9 mouse cellular contexts compared by ENCODE assay signal in genomic region chr7:27576914-27577313, GRCm38 (mm10). TPM values are rescaled to one million over a fixed set of nuclear protein-coding genes. Genes with fewer than 3 reads are reported as not detected.
DNase-seq lines count a peak whose midpoint lies in the region; ATAC-seq and TF ChIP-seq lines count a peak whose summit lies in the region.
"Had no signal": no experiment of that assay in that cellular context is flagged by ENCODE, and none has a peak within 500 bp of the region (broad histone marks: within the 10 kb centered on the region; RNA-seq: fewer than 3 reads in every experiment).

No protein-coding gene starts in this region.

- peak; percentile 61 for TF ChIP-seq CTCF in forebrain, postnatal 0 days (IDR thresholded peaks at IDR 0.05; ENCODE audit: low read depth)

- no peak overlapping the region for H3K4me2 ChIP-seq in forebrain, postnatal 0 days (ENCODE audit: low read depth)
- H3K4me2 ChIP-seq in forebrain, embryonic 15.5 days (replicated peaks): no peak overlapping the region
- H3K4me2 ChIP-seq in neural tube, embryonic 15.5 days: no peak overlapping the region

- H3K9me3 ChIP-seq in forebrain, postnatal 0 days (ENCODE audit: low read length): no peaks in the 10 kb centered on the region
- H3K9me3 ChIP-seq in forebrain, embryonic 15.5 days: no peaks in the 10 kb centered on the region
- no peaks in the 10 kb centered on the region for H3K9me3 ChIP-seq in limb, embryonic 10.5 days (replicated peaks)
- H3K9me3 ChIP-seq in neural tube, embryonic 15.5 days (replicated peaks): no peaks in the 10 kb centered on the region

- ATAC-seq in forebrain, postnatal 0 days: no peak
- ATAC-seq in forebrain, embryonic 15.5 days (replicated peaks): no peak
- ATAC-seq in common myeloid progenitor, adult 5-6 weeks (replicated peaks; ENCODE audit: low read depth, poor library complexity, severe bottlenecking): peak; percentile 76
- peak; percentile 73 for ATAC-seq in neutrophil, adult 5-6 weeks (ENCODE audit: extremely low read depth, insufficient number of reproducible peaks, low FRiP score, poor library complexity, severe bottlenecking)
- ATAC-seq in neural tube, embryonic 15.5 days (ENCODE audit: low FRiP score): no peak

- H3K4me3 ChIP-seq in forebrain, postnatal 0 days (ENCODE audit: low read depth, low read length): no peak overlapping the region
- H3K4me3 ChIP-seq in forebrain, embryonic 15.5 days: no peak overlapping the region
- H3K4me3 ChIP-seq in limb, embryonic 10.5 days: no peak overlapping the region
- no peak overlapping the region for H3K4me3 ChIP-seq in neural tube, embryonic 15.5 days (replicated peaks)
- H3K4me3 ChIP-seq: myocyte had no signal

- H3K9ac ChIP-seq in forebrain, postnatal 0 days: no peak overlapping the region
- no peak overlapping the region for H3K9ac ChIP-seq in forebrain, embryonic 15.5 days (replicated peaks)
- H3K9ac ChIP-seq in neural tube, embryonic 15.5 days (replicated peaks): no peak overlapping the region

- WGBS in forebrain, postnatal 0 days: 65% methylated on average over 6 of the region's 6 CpGs
- WGBS in forebrain, embryonic 15.5 days: 80% methylated on average over 6 of the region's 6 CpGs
- WGBS in limb, embryonic 10.5 days: 67% methylated on average over 6 of the region's 6 CpGs
- WGBS in neural tube, embryonic 15.5 days: 68% methylated on average over 6 of the region's 6 CpGs

- peak; percentile 20 for DNase-seq in forebrain, postnatal 0 days
- DNase-seq in right cerebral cortex, postnatal 14 days: peak; percentile 50
- DNase-seq in right cerebral cortex, postnatal 25 days: no peak
- DNase-seq in limb, embryonic 10.5 days (ENCODE audit: low spot score): peak; percentile 37

- H3K27me3 ChIP-seq in forebrain, postnatal 0 days (ENCODE audit: insufficient read depth, low read length): no peaks in the 10 kb centered on the region
- H3K27me3 ChIP-seq in forebrain, embryonic 15.5 days: no peaks in the 10 kb centered on the region
- H3K27me3 ChIP-seq in limb, embryonic 10.5 days (ENCODE audit: low read depth, poor library complexity, severe bottlenecking): no peaks in the 10 kb centered on the region
- no peaks in the 10 kb centered on the region for H3K27me3 ChIP-seq in neural tube, embryonic 15.5 days (replicated peaks)

- no peaks in the 10 kb centered on the region for H3K4me1 ChIP-seq in forebrain, postnatal 0 days (ENCODE audit: insufficient read depth)
- no peaks in the 10 kb centered on the region for H3K4me1 ChIP-seq in forebrain, embryonic 15.5 days
- H3K4me1 ChIP-seq in limb, embryonic 10.5 days: no peaks in the 10 kb centered on the region
- H3K4me1 ChIP-seq in neural tube, embryonic 15.5 days: no peaks in the 10 kb centered on the region

- no peak overlapping the region for H3K27ac ChIP-seq in forebrain, postnatal 0 days (ENCODE audit: low read depth, low read length)
- H3K27ac ChIP-seq in forebrain, embryonic 15.5 days (replicated peaks): no peak overlapping the region
- no peak overlapping the region for H3K27ac ChIP-seq in limb, embryonic 10.5 days
- no peak overlapping the region for H3K27ac ChIP-seq in neural tube, embryonic 15.5 days (replicated peaks)

- peaks cover 83% of the 10 kb centered on the region for H3K36me3 ChIP-seq in forebrain, postnatal 0 days (ENCODE audit: insufficient read depth)
- H3K36me3 ChIP-seq in forebrain, embryonic 15.5 days: peaks cover 80% of the 10 kb centered on the region
- H3K36me3 ChIP-seq in limb, embryonic 10.5 days: peaks cover 92% of the 10 kb centered on the region
- H3K36me3 ChIP-seq in neural tube, embryonic 15.5 days: peaks cover 78% of the 10 kb centered on the region

RNA-seq across cellular contexts. Expression of gene Akt2, which starts 14.4 kb away (rescaled TPM):
- total RNA-seq in forebrain, postnatal 0 days (2014; rRNA removed): 61.1 and 64.2 TPM in 2 replicates
- polyA plus RNA-seq in forebrain, postnatal 0 days (2015; fragmentation: Nextera tagmentation; extraction: Ambion mirVana): 53.7 and 53.9 TPM in 2 replicates
- 94.2 and 97.1 TPM in 2 replicates for polyA plus RNA-seq in forebrain, embryonic 15.5 days (2015; fragmentation: Nextera tagmentation; extraction: Ambion mirVana)
- 43.7 and 49.5 TPM in 2 replicates for total RNA-seq in common myeloid progenitor, adult 5-6 weeks (2017)
- polyA plus RNA-seq in limb, embryonic 10.5 days (2016; fragmentation: Nextera tagmentation; extraction: Ambion mirVana): 91.3 and 95.0 TPM in 2 replicates
- 175 and 194 TPM in 2 replicates for total RNA-seq in neutrophil, adult 5-6 weeks (2017)
- 52.0 and 59.7 TPM in 2 replicates for polyA plus RNA-seq in neural tube, embryonic 15.5 days (2015; fragmentation: Nextera tagmentation; extraction: Ambion mirVana)

RNA-seq across cellular contexts. Expression of gene 2310022A10Rik, which starts 23.9 kb away (rescaled TPM):
- 7.5 and 8.7 TPM in 2 replicates for total RNA-seq in forebrain, postnatal 0 days (2014; rRNA removed)
- 26.3 and 28.1 TPM in 2 replicates for polyA plus RNA-seq in forebrain, postnatal 0 days (2015; fragmentation: Nextera tagmentation; extraction: Ambion mirVana)
- 36.9 and 38.9 TPM in 2 replicates for polyA plus RNA-seq in forebrain, embryonic 15.5 days (2015; fragmentation: Nextera tagmentation; extraction: Ambion mirVana)
- total RNA-seq in common myeloid progenitor, adult 5-6 weeks (2017): 15.0 and 18.0 TPM in 2 replicates
- 40.8 and 41.2 TPM in 2 replicates for polyA plus RNA-seq in limb, embryonic 10.5 days (2016; fragmentation: Nextera tagmentation; extraction: Ambion mirVana)
- total RNA-seq in neutrophil, adult 5-6 weeks (2017): 7.0 and 8.7 TPM in 2 replicates
- polyA plus RNA-seq in neural tube, embryonic 15.5 days (2015; fragmentation: Nextera tagmentation; extraction: Ambion mirVana): 32.6 and 33.9 TPM in 2 replicates

RNA-seq across cellular contexts. Expression of gene Pld3, which starts 23.9 kb away (rescaled TPM):
- total RNA-seq in forebrain, postnatal 0 days (2014; rRNA removed): 144 and 219 TPM in 2 replicates
- polyA plus RNA-seq in forebrain, postnatal 0 days (2015; fragmentation: Nextera tagmentation; extraction: Ambion mirVana): 205 and 246 TPM in 2 replicates
- 95.7 and 106 TPM in 2 replicates for polyA plus RNA-seq in forebrain, embryonic 15.5 days (2015; fragmentation: Nextera tagmentation; extraction: Ambion mirVana)
- total RNA-seq in common myeloid progenitor, adult 5-6 weeks (2017): 5.5 and 6.0 TPM in 2 replicates
- polyA plus RNA-seq in limb, embryonic 10.5 days (2016; fragmentation: Nextera tagmentation; extraction: Ambion mirVana): 31.6 and 49.5 TPM in 2 replicates
- total RNA-seq in neutrophil, adult 5-6 weeks (2017): 20.7 and 24.3 TPM in 2 replicates
- polyA plus RNA-seq in neural tube, embryonic 15.5 days (2015; fragmentation: Nextera tagmentation; extraction: Ambion mirVana): 187 and 191 TPM in 2 replicates

RNA-seq across cellular contexts. Expression of gene Hipk4, which starts 53.8 kb away (rescaled TPM):
- total RNA-seq in forebrain, postnatal 0 days (2014; rRNA removed): 0.38 and 0.95 TPM in 2 replicates
- 0.27 and 0.49 TPM in 2 replicates for polyA plus RNA-seq in forebrain, postnatal 0 days (2015; fragmentation: Nextera tagmentation; extraction: Ambion mirVana)
- polyA plus RNA-seq in forebrain, embryonic 15.5 days (2015; fragmentation: Nextera tagmentation; extraction: Ambion mirVana): 0.42 and 0.43 TPM in 2 replicates
- 1.1 TPM in 1 of 2 replicates, not detected in the other for total RNA-seq in common myeloid progenitor, adult 5-6 weeks (2017)
- polyA plus RNA-seq in limb, embryonic 10.5 days (2016; fragmentation: Nextera tagmentation; extraction: Ambion mirVana): 0.54 and 0.79 TPM in 2 replicates
- total RNA-seq in neutrophil, adult 5-6 weeks (2017): not detected in 2 replicates
- 1.5 and 2.1 TPM in 2 replicates for polyA plus RNA-seq in neural tube, embryonic 15.5 days (2015; fragmentation: Nextera tagmentation; extraction: Ambion mirVana)

Comparison
In these comparisons a context has a peak if more than half of its experiments do, and no peak if none do; other contexts are left out.
1. ATAC-seq: peak in common myeloid progenitor, adult 5-6 weeks (single experiment) and neutrophil, adult 5-6 weeks (single experiment); none in forebrain, postnatal 0 days (single experiment), forebrain, embryonic 15.5 days (single experiment) and neural tube, embryonic 15.5 days (single experiment).